Mouse (Mus musculus): Measurements from ENCODE around the gene Rasgef1c. TPM values are rescaled to one million over a fixed set of nuclear protein-coding genes. Genes with fewer than 3 reads are reported as not detected.

Gene Rasgef1c
- 10 to 100 TPM; 36.6 to 46.1 TPM for total RNA-seq (2021)

DNA sequence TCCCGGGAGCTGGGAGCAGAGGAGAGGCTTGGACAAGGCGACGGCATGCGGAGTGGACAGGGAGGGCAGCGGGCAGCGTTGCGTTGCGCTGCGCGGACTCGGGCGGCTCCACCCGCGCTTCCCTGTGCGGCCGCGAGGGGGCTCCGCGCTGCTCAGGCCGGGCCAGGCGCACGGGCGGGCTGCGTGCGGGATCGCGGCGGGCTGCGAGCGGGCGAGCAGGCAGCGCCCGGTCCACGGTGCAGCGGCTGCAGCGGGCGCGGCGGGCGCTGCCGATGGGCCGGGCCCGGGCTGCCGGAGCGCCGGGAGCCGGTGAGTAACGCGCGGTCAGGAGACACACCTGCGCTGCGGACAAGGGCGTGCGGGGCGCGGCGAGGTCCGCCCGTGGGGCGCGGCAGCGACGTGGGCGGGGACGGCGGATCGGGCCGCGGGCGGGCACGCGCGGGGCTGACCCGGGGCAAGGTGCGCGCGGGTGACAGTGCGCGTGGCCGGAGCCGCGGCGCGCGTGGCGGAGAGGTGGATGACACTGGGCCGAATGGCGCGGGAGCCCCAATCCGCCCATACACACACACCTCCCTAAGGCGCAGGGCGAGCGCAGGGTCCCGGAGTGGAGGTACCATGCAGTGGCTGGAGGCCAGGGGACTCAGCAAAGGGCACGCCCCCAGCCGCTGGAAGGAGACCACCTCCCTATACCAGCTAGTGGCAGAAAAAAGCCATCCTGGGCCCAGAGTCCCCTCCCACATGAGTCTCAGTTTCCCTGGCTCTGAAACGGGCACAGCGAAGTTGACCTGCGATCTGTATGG, at the start of gene Rasgef1c:
TSS of gene Rasgef1c (plus strand) at position 177 of the 800 bp plus-strand sequence.
- intact Hi-C loops (cut with DNase I) = loop anchor here (5.0 kb wide), 1 partner anchor 55 kb away; no protein-coding TSS in a partner anchor
- DNase-seq (ENCODE audit: low spot score in 2 of 2) = peak; percentile 75 to 84

DNA sequence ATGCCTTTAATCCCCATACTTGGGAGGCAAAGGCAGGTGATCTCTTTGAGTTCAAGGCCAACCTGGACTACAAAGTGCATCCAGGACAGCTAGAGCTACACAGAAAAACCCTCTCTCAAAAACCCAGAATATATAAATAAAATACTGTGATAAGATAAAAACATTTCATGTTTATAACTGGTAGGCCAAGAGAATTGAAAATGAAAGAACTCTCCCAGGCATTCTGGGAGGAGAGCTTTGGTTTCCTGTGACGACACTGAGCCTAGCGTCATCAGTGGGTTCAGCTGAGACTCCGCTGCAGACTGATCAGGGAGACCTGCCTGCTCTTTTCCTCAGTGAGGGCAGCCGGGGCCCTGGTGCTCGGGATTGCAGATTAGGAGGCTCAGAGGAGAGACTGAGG, 46.5 kb upstream of the Rasgef1c start:
- DNase-seq (ENCODE audit: low spot score in 2 of 2) = no peak
- intact Hi-C loops (cut with DNase I) = no loop called here

DNA sequence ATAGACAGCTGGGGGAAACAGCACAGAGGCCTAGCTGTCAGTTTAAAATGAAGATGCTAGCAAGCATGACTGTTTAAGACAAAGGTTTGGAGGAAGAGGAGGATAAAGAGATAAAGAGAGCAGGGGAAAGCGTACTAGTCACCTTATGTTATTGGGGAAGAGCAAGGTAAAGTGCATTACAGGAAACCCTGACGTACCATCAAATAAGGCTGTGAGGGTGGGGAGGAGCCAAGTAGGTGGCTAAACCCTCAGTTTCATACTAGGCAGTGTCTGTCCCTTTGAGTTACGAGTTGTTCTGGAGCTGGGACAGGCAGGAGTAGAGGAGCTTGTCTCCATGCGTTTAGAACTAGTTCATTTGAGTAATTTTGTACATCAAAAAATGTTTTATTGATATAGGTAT, 40.5 kb upstream of the Rasgef1c start:
- no peak for DNase-seq (ENCODE audit: low spot score in 2 of 2)
- intact Hi-C loops (cut with DNase I) = no loop called here

DNA sequence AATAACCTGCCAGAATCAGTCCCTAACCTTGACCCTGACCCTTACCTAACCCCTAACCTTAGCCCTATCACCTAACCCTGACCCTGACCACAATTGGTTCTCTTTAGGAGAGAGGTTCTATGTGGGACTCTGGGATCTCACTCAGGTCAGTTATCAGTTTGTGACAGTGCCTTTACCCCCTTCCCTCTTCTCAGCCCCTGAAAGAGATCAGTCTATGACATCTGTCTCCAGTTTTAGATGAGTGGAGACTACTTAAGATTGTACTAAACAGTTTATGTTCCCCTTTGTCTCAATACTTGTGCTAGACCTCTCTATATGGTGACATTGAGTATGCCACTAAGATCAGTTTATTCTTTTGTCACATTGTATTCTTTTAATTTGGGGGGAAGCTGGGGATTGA, 37.7 kb upstream of the Rasgef1c start:
- intact Hi-C loops (cut with DNase I) = no loop called here
- no peak for DNase-seq (ENCODE audit: low spot score in 2 of 2)

DNA sequence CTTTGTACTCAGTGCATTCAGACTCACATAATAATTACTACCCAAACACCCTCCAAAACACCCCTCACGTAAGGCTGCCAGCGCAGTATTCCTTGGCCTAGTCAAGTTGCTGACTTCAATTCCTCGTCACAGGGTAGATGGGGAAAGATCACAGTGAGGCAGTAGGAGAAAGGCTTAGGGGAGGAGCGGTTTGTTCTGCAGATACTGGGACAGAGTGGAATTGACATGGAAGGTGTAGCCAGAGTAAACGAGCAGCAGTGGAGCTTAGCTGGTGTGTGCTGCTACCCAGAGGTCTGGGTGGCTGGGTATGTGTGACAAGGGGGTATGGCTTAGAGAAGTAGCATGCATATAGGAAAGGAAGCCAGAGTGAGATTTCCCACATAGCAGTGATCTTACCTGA, 34.3 kb upstream of the Rasgef1c start:
- no peak for DNase-seq (ENCODE audit: low spot score in 2 of 2)
- intact Hi-C loops (cut with DNase I) = loop anchor here (5.0 kb wide), 1 partner anchor 140 kb away; no protein-coding TSS in a partner anchor

DNA sequence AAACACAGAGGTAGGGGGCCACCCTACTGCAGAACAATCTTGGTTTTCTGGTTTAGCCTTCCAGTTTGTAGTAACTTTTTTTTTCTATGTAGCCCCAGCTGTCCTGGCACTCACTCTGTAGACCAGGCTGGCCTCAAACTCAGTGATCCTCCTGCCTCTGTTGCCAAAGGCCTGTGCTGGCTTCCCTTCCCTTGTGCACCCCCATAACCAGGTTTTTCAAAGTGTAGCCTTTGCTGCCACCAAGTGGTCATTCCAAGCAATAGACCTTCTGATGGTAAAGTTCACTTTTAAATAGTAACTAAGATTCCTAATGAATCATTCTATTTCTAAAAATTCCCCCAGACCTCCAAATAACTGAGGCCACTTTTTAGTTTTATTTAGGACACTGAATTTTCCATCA, 31.9 kb upstream of the Rasgef1c start:
- peak in 1 of 2 experiments; percentile 36 for DNase-seq (ENCODE audit: low spot score in 2 of 2)
- intact Hi-C loops (cut with DNase I) = loop anchor here (2.0 to 10.0 kb wide), 3 partner anchors 45 to 265 kb away; partner anchors contain the start of gene Tbc1d9b

DNA sequence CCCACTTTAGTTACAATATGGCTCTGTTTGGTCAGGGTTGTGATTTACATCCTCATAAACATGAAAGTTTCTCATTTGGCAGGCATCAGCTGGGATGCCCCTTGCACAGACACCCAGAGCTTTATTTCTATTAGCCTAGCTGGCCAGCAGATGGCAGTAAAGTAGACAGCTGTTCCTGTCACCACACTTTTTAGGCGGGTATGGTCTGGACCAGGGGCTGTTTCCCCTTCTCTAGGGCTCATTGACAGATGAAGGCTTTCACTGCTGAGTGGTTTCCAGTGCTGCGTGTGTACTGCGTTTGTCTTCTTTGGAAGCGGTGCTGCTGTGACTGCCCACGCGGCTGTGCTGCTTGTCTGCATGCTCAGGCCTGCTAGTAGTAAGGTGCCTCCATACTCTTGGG, 29.7 kb upstream of the Rasgef1c start:
- peak in 1 of 2 experiments; percentile 32 for DNase-seq (ENCODE audit: low spot score in 2 of 2)
- intact Hi-C loops (cut with DNase I) = loop anchor here (10.0 kb wide), 1 partner anchor 263 kb away; the partner anchor contains the start of gene Tbc1d9b

DNA sequence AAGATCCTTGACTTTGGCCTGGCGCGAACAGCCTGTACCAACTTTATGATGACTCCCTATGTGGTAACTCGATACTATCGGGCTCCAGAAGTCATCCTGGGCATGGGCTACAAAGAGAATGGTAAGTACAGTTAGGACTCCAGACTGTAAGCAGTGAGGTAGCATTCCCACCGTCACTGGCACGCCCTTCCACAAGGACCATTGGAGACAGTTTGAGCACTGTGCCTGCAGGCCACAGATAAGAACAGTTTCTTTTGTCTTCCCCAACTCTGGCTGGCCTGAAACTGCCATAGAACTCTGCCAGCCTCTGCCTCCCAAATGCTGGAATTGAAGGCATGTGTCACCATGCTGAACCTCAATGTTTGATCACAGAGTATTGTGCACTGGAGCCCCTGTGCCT, 28.9 kb upstream of the Rasgef1c start:
- intact Hi-C loops (cut with DNase I) = loop anchor here (10.0 kb wide), 1 partner anchor 262 kb away; the partner anchor contains the start of gene Tbc1d9b
- DNase-seq (ENCODE audit: low spot score in 2 of 2) = no peak

DNA sequence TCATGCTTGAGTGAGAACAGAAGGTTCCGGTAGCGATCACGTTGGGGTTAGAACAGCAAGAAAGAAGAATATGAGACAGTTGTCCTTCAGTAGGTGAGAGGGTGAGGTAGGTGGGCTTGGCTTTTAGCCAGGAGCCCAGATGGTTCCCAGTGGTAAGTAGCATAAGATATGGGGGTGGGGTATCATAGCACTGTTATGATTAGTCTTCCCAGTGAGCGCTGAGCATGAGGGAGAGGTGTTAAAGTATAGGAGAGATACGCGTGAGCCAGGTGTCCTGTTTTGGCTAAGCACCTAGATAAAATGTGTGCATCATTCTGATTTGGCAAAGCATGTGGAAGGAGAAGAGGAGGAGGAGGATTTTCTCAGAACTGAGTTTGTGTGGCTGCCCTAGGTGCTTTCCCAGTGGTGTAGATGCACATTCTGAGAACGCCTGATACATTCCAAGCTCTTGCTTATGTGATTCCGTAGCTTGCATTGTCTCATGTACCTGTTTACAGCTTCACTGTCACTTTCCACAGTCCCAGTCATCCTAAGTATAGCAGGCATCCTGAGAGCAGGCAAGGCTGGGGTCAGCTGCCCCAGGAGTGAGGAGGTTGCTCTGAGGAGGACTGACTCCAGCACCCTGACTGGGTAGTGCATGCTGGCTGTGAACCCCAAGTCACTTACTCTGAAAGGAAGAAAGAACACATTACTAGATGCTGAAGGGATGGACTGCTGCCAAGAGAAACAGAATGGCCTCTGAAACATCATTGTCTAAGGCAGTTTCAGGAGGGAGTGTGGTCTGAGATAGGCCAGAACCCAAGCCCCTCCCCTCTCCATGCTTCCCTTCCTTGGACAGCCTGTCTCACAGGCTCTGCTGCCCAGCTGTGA, 24.5 kb upstream of the Rasgef1c start:
- peak; percentile 45 to 47 for DNase-seq (ENCODE audit: low spot score in 2 of 2)
- intact Hi-C loops (cut with DNase I) = loop anchor here (10.0 kb wide), 1 partner anchor 258 kb away; the partner anchor contains the start of gene Tbc1d9b

DNA sequence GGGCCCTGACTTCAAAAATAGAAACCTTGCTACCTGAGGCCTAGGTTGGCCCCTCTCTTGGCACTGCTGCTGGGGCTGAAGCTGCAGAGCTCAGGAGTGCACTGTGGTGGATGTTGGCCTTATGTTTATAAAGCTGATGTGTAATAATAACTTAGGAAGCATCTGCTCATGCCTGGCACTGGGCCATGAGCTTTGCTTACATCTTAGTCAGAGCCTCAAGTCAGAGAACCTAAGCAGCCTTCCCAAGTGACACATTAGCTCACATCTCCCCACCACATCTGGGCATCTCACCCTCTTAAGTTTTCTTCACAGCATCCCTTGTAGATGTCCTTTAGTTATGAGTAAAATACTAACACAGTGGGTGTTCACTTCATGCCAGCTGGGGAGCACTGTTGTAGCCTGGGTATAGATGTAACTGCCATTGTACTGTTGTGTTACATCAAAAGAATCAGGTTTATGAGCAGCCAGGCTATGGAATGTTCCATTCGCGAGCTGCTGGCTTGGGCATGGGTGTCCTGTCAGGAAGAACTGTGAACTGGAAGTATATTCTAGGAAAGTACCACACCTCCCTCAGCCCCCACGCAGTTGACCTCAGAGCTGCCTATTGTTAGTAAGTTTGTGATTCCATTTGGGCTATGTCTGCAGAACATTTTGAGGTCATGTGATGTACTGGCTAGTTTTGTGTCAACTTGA, 21.5 kb upstream of the Rasgef1c start:
- intact Hi-C loops (cut with DNase I) = loop anchor here (10.0 kb wide), 1 partner anchor 255 kb away; the partner anchor contains the start of gene Tbc1d9b
- no peak for DNase-seq (ENCODE audit: low spot score in 2 of 2)

DNA sequence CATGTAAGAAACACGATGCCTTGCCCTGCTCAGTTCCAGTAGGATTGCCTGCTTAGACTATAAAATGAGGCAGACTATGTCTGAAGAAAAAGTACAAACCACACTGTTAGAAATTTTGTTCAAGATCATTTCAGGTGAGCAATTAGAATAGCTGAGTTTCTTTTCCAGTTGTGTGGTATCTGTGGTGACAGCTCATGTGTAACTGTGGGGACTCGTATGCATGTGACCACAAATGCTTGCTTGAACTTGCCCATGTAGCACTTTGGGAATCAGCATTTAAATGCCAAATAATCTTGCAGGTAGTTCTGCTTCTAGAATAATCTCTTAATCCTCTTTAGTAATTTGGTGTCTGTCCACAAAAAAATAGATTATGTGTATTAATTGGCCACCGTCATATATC, 18.2 kb upstream of the Rasgef1c start:
- intact Hi-C loops (cut with DNase I) = no loop called here

DNA sequence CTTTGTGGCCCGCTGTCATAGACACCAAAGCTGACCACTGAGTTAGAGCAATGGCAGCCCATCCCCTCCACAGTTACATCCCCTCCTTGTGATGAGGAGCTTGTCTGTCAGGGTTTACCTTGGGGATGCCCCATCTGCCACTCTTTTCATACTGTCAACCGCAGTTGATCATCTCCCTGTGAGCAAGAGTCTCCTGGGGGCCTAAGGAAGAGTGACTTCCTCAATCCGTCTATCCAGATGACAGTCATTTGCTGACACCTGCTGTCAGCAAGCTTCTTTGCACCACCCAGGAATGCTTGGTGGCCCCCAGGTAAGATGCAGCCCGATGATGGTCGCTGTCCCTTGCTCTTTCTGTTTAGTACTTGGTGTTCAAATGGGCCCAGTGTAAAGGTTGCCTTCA, 13.2 kb upstream of the Rasgef1c start:
- no peak for DNase-seq (ENCODE audit: low spot score in 2 of 2)

More for the DNA sequence above, 18.2 kb upstream of the Rasgef1c start:
- no peak for DNase-seq (ENCODE audit: low spot score in 2 of 2)

DNA sequence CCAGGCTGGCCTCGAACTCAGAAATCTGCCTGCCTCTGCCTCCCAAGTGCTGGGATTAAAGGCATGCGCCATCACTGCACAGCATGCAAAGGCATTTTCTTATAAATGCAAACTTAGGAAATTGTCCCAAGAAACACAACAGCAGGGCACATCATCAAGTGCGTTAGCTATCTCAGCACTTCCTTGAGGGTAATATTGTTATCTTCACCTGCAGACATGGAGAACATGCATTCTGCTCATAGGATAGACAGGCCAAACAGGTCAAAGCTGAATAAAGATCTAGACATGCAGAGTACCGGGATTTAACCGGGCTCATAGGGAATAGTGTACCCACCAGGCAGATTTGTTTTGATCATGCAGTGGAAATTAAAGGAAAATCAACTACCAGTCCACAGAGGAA, 9.6 kb upstream of the Rasgef1c start:
- intact Hi-C loops (cut with DNase I) = no loop called here
- no peak for DNase-seq (ENCODE audit: low spot score in 2 of 2)

More for the DNA sequence above, 13.2 kb upstream of the Rasgef1c start:
- intact Hi-C loops (cut with DNase I) = no loop called here

DNA sequence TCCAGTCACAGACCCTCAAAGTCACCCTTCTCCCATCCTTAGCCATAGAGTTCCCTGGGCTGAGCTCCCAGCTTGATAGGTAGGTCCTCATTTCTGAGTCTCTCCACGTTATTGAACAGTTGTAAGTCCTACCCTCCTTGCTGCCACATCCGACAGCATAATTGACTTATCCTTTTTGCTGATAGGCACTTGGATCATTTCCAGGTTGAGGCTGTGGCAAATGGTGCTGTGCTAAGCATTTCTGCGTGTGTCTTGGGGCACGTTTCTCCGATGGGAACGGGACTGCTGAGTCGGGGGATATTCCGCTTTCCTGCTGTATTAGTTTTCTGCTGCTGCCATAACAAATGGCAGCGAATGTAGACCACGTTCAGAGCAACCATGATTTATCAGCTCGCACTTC, 7.8 kb upstream of the Rasgef1c start:
- intact Hi-C loops (cut with DNase I) = no loop called here
- DNase-seq (ENCODE audit: low spot score in 2 of 2) = no peak

DNA sequence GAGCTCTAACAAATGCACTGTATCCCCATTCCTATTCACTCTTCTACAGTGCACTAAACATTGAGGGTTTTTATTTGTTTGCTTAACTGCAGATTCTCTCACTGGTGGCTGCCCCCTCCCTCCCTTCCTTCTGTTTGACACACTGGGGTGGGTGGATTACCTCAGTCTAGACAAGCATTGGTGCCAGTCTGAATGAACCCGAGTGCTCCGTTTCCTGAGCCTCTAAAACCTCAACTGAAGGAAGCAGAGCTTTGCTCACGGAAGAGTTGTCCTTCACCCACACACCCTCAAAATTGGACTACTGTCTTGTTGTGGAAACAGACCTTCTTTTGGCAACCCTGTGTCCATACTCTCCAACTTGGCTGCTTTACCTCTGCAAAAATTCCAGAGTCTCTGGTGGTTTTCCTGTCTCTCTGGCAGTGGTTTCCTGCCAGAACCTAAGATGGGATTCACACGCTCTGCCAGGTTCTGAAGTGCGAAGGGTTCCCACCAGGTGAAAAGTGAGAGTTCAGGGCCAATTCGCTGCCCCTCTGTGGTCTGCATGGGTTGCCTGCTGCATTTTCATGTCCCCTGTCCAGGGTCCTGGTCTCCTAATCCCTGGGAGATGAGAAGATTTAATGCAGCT, 5.6 kb upstream of the Rasgef1c start:
- DNase-seq (ENCODE audit: low spot score in 2 of 2) = no peak
- intact Hi-C loops (cut with DNase I) = no loop called here

DNA sequence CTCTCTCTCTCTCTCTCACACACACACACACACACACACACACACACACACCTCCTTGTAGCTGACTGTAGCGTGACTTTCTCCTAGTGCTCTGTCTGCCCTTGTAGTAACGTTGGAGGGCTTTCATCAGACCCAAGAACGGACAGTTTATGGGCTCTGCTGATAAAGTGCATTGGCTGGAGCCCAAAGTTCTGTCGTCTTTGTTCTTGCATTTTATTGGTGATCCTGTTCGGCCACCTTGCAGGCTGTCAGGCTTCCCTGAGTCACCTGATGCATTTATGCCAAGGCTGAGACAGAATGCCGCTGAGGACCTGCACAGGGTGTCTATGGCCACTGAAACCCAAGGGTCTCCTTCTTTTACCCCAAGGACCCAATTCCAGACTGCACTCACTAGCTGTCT, 1.6 kb upstream of the Rasgef1c start:
- intact Hi-C loops (cut with DNase I) = loop anchor here (5.0 kb wide), 1 partner anchor 57 kb away; no protein-coding TSS in a partner anchor

DNA sequence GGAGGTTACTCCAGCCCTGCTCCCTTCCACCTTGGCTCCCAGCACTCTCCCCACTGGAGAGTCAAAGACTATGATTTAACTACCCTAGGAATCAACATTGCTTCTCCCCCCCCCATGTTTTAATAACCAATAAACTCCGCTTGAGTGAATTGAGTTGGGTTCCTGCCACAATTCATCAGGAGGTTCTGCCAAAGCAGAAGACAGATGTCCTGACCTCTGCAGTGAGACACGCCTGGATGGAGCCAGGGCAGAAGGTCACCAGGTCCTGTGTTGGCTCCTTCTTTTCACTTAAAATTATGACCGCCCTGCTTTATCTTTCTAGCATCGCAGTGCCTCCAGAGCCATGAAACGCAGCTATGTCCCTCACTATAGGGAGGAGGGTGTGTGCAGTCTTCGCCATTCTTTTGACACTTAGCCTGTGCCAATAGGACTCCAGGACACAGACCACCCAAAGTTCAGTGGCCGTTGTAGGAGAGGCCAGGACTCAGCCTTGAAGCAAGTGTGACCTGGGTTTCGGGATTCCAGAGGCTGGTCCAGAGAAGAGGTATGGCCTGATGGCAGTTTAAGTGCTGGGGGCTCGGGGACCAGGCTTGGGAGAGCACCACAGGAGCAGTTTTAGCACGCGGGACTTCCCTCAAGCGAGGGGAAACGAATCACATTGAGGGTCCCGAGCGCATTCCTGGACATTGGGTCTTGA, 525 bp upstream of the Rasgef1c start:
- intact Hi-C loops (cut with DNase I) = loop anchor here (5.0 kb wide), 1 partner anchor 56 kb away; no protein-coding TSS in a partner anchor
- no peak for DNase-seq (ENCODE audit: low spot score in 2 of 2)

More for the DNA sequence above, 1.6 kb upstream of the Rasgef1c start:
- no peak for DNase-seq (ENCODE audit: low spot score in 2 of 2)

DNA sequence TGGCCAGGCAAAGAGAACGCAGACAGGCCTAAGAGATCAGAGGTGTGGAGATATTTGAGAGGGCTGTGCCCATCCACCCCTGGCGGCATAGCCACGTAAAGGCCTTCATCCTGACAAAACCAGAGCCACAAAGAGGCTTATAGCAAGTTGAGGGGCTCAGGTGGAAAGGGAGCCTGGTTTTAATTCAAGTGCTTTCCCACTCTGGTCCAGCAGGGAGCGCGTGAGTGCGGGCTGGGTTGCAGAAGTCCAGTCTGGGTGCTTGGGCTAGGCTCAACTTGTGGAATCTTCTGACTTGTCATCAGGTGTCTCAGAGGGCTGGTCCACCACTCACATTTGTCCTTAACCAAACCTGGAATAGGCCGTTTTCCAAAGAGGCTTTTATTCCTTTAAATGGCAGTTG, 1.7 kb downstream of the Rasgef1c start:
- DNase-seq (ENCODE audit: low spot score in 2 of 2) = peak; percentile 76
- intact Hi-C loops (cut with DNase I) = loop anchor here (5.0 kb wide), 1 partner anchor 54 kb away; no protein-coding TSS in a partner anchor
